Mouse (Mus musculus): Measurements from ENCODE around the gene Tppp2. TPM values are rescaled to one million over a fixed set of nuclear protein-coding genes. Genes with fewer than 3 reads are reported as not detected.

Tppp2 gene
- polyA plus RNA-seq (2016; fragmentation: Nextera tagmentation; extraction: Ambion mirVana) = not detected in 2 replicates

- ATAC-seq (ENCODE audit: insufficient number of reproducible peaks, low FRiP score) = no peak
- WGBS = 84% methylated on average over 4 of the region's 4 CpGs
Measured at GRCm38 (mm10) chr14:51918125-51918524, at the start of gene Tppp2. TSS of gene Tppp2 (plus strand) at chr14:51918425.

GRCm38 (mm10) chr14:51870756-51871155 lies 47.5 kb upstream of the Tppp2 start:
- 73% methylated on average over 2 of the region's 2 CpGs for WGBS
- Histone ChIP-seq H3K9me3 (replicated peaks) (no peaks in the 10 kb centered on the region), H3K36me3 (no peaks in the 10 kb centered on the region), H3K4me2 (no peak overlapping the region), H3K27ac (ENCODE audit: poor library complexity, severe bottlenecking) (no peak overlapping the region), H3K4me3 (no peak overlapping the region), H3K9ac (no peak overlapping the region), H3K4me1 (replicated peaks) (no peaks in the 10 kb centered on the region), H3K27me3 (replicated peaks) (0 out of 2 replicates have a peak, but pooled peaks cover under 1% of the 10 kb centered on the region)
- no peak for ATAC-seq (ENCODE audit: insufficient number of reproducible peaks, low FRiP score)

More at GRCm38 (mm10) chr14:51918125-51918524, at the start of gene Tppp2:
- Histone ChIP-seq H3K27ac (ENCODE audit: poor library complexity, severe bottlenecking) (no peak within 1 kb of the TSS), H3K4me2 (no peak within 1 kb of the TSS), H3K9me3 (replicated peaks) (no peaks in the 10 kb centered on the region), H3K36me3 (no peaks in the 10 kb centered on the region), H3K4me1 (replicated peaks) (peaks cover 26% of the 10 kb centered on the region), H3K9ac (no peak within 1 kb of the TSS), H3K27me3 (replicated peaks) (no peaks in the 10 kb centered on the region), H3K4me3 (no peak within 1 kb of the TSS)

- H3K9ac ChIP-seq = no peak overlapping the region
- no peak overlapping the region for H3K4me2 ChIP-seq
- no peak overlapping the region for H3K27ac ChIP-seq (ENCODE audit: poor library complexity, severe bottlenecking)
- no peaks in the 10 kb centered on the region for H3K9me3 ChIP-seq (replicated peaks)
- no peaks in the 10 kb centered on the region for H3K4me1 ChIP-seq (replicated peaks)
- H3K36me3 ChIP-seq = no peaks in the 10 kb centered on the region
- 74% methylated on average over 9 of the region's 9 CpGs for WGBS
- 0 out of 2 replicates have a peak, but pooled peaks cover 6% of the 10 kb centered on the region for H3K27me3 ChIP-seq (replicated peaks)
- no peak overlapping the region for H3K4me3 ChIP-seq
- no peak for ATAC-seq (ENCODE audit: insufficient number of reproducible peaks, low FRiP score)
Measured at GRCm38 (mm10) chr14:51871741-51872140, 46.5 kb upstream of the Tppp2 start.

- ATAC-seq (ENCODE audit: insufficient number of reproducible peaks, low FRiP score) = no peak
- 66% methylated on average over 3 of the region's 3 CpGs for WGBS
Measured at GRCm38 (mm10) chr14:51877517-51877916, 40.7 kb upstream of the Tppp2 start.

DNA sequence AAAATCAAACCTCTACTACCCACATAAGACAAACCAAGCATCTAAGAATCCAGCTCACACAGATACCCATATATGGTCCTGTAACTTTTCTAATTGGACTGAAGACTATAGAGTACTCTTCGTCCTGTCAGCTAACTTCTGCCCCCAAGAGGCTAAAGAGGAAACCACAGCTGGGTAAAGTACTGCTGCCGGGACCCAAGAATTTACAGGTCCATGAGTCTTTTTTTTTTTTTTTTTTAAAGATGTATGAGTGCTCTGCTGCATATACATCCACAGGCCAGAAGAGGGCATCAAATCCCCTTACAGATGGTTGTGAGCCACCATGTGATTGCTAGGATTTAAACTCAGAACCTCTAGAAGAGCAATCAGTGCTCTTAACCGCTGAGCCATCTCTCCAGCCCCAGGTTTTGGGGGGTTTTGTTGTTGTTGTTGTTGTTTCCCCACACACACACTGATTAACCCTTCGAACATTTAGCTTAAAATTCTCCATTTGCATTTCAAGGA lies 34.6 kb upstream of the Tppp2 start:
- peaks cover 11% of the 10 kb centered on the region for H3K4me1 ChIP-seq (replicated peaks)
- H3K9me3 ChIP-seq (replicated peaks) = no peaks in the 10 kb centered on the region
- H3K4me2 ChIP-seq = peak overlapping the region; percentile 98
- no peaks in the 10 kb centered on the region for H3K27me3 ChIP-seq (replicated peaks)
- peak; percentile 36; the same call in 1 of the 2 replicates for ATAC-seq (ENCODE audit: insufficient number of reproducible peaks, low FRiP score)
- H3K27ac ChIP-seq (ENCODE audit: poor library complexity, severe bottlenecking) = peak overlapping the region; percentile 87
- 0% methylated on average over 4 of the region's 4 CpGs for WGBS
- peaks cover 24% of the 10 kb centered on the region for H3K36me3 ChIP-seq
- peak overlapping the region; percentile 80 for H3K4me3 ChIP-seq
- H3K9ac ChIP-seq = peak overlapping the region; percentile 72; the same call in 1 of the 2 replicates

More at GRCm38 (mm10) chr14:51877517-51877916, 40.7 kb upstream of the Tppp2 start:
- Histone ChIP-seq H3K27me3 (replicated peaks) (0 out of 2 replicates have a peak, but pooled peaks cover 6% of the 10 kb centered on the region), H3K4me1 (replicated peaks) (no peaks in the 10 kb centered on the region), H3K4me3 (no peak overlapping the region), H3K9me3 (replicated peaks) (no peaks in the 10 kb centered on the region), H3K27ac (ENCODE audit: poor library complexity, severe bottlenecking) (no peak overlapping the region), H3K36me3 (no peaks in the 10 kb centered on the region), H3K4me2 (no peak overlapping the region), H3K9ac (no peak overlapping the region)

DNA sequence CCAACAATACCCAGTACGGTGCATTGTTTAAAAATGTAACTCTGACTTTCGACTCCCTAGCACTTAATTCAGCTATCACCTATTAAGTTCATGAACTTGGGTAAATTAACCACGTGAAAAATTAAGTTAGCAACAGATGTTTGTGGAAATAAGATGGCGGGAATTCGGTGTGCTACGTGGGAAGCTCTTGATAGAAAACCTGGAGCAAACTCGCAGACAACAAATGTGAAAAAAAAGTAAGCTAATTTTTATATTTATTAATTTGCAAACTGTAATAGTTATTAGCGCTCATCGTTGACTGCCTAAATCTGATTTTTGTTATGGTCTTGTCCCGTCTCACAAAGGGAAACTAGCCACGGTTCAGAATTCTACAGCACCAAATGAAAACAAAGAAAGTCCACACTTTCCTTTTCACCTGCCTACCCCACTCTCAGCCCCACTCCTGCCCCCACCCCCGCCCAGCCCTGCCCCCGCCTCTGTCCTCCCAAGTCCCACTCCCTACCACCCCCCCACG lies 34.1 kb upstream of the Tppp2 start:
- WGBS = 1% methylated on average over 14 of the region's 14 CpGs
- no peaks in the 10 kb centered on the region for H3K27me3 ChIP-seq (replicated peaks)

GRCm38 (mm10) chr14:51884598-51885331 lies 33.5 kb upstream of the Tppp2 start, which contains the start of gene Mettl17:
TSS of gene Mettl17 (plus strand) at chr14:51884842.
- peaks cover 36% of the 10 kb centered on the region for H3K36me3 ChIP-seq
- peaks cover 11% of the 10 kb centered on the region for H3K4me1 ChIP-seq (replicated peaks)
- H3K27me3 ChIP-seq (replicated peaks) = no peaks in the 10 kb centered on the region
- peak within 1 kb of the TSS; percentile 87 for H3K27ac ChIP-seq (ENCODE audit: poor library complexity, severe bottlenecking)
- ATAC-seq (ENCODE audit: insufficient number of reproducible peaks, low FRiP score) = peak; percentile 96
- H3K4me2 ChIP-seq = peak within 1 kb of the TSS; percentile 98
- H3K9ac ChIP-seq = peak within 1 kb of the TSS; percentile 85
- no peaks in the 10 kb centered on the region for H3K9me3 ChIP-seq (replicated peaks)
- peak within 1 kb of the TSS; percentile 80 for H3K4me3 ChIP-seq
- under 1% methylated on average over 43 of the region's 43 CpGs for WGBS

More for the DNA sequence above, 34.1 kb upstream of the Tppp2 start:
- Histone ChIP-seq H3K27ac (ENCODE audit: poor library complexity, severe bottlenecking) (peak overlapping the region; percentile 87), H3K9ac (peak overlapping the region; percentile 72; the same call in 1 of the 2 replicates), H3K36me3 (peaks cover 29% of the 10 kb centered on the region), H3K4me3 (peak overlapping the region; percentile 80), H3K9me3 (replicated peaks) (no peaks in the 10 kb centered on the region), H3K4me1 (replicated peaks) (peaks cover 11% of the 10 kb centered on the region), H3K4me2 (peak overlapping the region; percentile 98)
- peak; percentile 33; the same call in 1 of the 2 replicates for ATAC-seq (ENCODE audit: insufficient number of reproducible peaks, low FRiP score)

GRCm38 (mm10) chr14:51886051-51886450 lies 32.2 kb upstream of the Tppp2 start:
- H3K9ac ChIP-seq = no peak overlapping the region; the same call in 1 of the 2 replicates
- peak overlapping the region; percentile 98 for H3K4me2 ChIP-seq

GRCm38 (mm10) chr14:51889833-51890232 lies 28.4 kb upstream of the Tppp2 start:
- Histone ChIP-seq H3K27me3 (replicated peaks) (no peaks in the 10 kb centered on the region), H3K9ac (no peak overlapping the region), H3K4me2 (no peak overlapping the region), H3K9me3 (replicated peaks) (no peaks in the 10 kb centered on the region), H3K4me3 (no peak overlapping the region), H3K27ac (ENCODE audit: poor library complexity, severe bottlenecking) (no peak overlapping the region), H3K4me1 (replicated peaks) (peaks cover 26% of the 10 kb centered on the region), H3K36me3 (peaks cover 61% of the 10 kb centered on the region)
- WGBS = 88% methylated on average over 6 of the region's 6 CpGs
- no peak for ATAC-seq (ENCODE audit: insufficient number of reproducible peaks, low FRiP score)

More at GRCm38 (mm10) chr14:51886051-51886450, 32.2 kb upstream of the Tppp2 start:
- 66% methylated on average over 6 of the region's 6 CpGs for WGBS
- Histone ChIP-seq H3K4me3 (peak overlapping the region; percentile 80; the same call in 1 of the 2 replicates), H3K36me3 (peaks cover 47% of the 10 kb centered on the region), H3K27me3 (replicated peaks) (no peaks in the 10 kb centered on the region), H3K4me1 (replicated peaks) (peaks cover 11% of the 10 kb centered on the region), H3K27ac (ENCODE audit: poor library complexity, severe bottlenecking) (no peak overlapping the region), H3K9me3 (replicated peaks) (no peaks in the 10 kb centered on the region)
- no peak for ATAC-seq (ENCODE audit: insufficient number of reproducible peaks, low FRiP score)

DNA sequence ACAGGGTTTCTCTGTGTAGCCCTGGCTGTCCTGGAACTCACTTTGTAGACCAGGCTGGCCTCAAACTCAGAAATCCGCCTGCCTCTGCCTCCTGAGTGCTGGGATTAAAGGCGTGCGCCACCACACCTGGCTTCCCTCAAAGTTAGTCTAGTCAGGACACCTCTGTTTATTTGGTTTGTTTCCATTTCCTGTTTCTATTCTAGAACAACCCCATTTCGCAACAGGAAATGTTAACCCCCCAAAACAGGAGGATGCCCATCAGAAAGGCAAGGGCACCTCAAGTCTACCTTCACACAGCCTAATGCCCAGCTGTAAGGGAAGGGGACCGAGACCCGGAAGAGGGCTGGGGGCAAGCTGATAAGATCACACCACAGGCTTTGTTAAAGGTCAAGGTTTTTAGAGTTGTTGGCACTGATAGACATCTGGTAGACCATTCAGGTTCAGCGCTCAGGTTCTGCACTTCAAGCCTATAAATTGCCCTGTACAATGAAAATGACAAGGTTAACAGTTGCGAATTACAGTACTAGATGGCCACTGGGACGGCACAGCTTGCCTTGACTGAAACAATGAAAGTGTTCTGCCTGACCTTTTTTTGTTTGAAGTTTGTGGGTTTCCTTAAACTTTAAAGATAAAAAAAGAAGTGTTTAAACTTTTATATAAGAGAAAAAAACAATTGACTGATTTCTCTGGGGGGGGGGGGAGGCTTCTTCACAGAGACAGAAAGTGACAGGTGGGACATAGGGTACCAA lies 25.9 kb upstream of the Tppp2 start, which contains the start of gene Slc39a2:
TSS of gene Slc39a2 (plus strand) at position 699 of the 749 bp plus-strand sequence.
- peaks cover 48% of the 10 kb centered on the region for H3K36me3 ChIP-seq
- no peak within 1 kb of the TSS for H3K4me2 ChIP-seq
- peaks cover 15% of the 10 kb centered on the region for H3K4me1 ChIP-seq (replicated peaks)
- H3K27me3 ChIP-seq (replicated peaks) = no peaks in the 10 kb centered on the region
- WGBS = 91% methylated on average over 9 of the region's 9 CpGs
- H3K9me3 ChIP-seq (replicated peaks) = no peaks in the 10 kb centered on the region
- no peak within 1 kb of the TSS for H3K27ac ChIP-seq (ENCODE audit: poor library complexity, severe bottlenecking)
- ATAC-seq (ENCODE audit: insufficient number of reproducible peaks, low FRiP score) = no peak
- H3K4me3 ChIP-seq = no peak within 1 kb of the TSS
- no peak within 1 kb of the TSS for H3K9ac ChIP-seq
